Mouse (Mus musculus) ovary, adult 18-20 months (tissue): ENCODE data around the gene Tbck.
A peak's percentile ranks its signal among the peaks of the same experiment; 100 is the strongest.

Experiments used
- DNase-seq: peaks from one replicate; pipeline ENCODE4 v3.0.0; 2022; ENCODE audit warnings: low spot score, mixed read lengths

The Tbck gene

GRCm38 (mm10) chr3:132871318-132871904 lies 187.5 kb downstream of the Tbck start:
- DNase-seq: peak; percentile 3

DNA sequence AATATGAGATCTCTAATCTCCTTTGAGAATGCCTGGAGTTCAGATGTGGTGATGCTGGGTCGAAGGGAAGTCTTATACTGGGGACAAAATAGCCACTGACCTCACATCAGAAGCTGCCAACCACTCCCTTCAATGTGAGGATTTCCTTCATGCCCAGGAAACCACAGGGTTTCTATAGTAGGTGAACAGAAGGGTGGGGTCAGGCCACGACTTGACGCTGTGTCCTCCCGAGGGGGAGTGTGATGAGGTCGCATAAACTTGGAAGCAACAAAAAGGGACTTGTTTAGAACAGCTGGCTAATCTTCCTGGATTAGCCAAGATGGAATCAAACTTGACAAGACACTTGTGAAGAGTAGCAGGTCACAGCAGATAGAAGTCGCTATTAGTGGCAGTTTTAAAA lies 189.3 kb downstream of the Tbck start:
- no peak for DNase-seq

GRCm38 (mm10) chr3:132876011-132876708 lies 192.2 kb downstream of the Tbck start:
- DNase-seq: no peak

DNA sequence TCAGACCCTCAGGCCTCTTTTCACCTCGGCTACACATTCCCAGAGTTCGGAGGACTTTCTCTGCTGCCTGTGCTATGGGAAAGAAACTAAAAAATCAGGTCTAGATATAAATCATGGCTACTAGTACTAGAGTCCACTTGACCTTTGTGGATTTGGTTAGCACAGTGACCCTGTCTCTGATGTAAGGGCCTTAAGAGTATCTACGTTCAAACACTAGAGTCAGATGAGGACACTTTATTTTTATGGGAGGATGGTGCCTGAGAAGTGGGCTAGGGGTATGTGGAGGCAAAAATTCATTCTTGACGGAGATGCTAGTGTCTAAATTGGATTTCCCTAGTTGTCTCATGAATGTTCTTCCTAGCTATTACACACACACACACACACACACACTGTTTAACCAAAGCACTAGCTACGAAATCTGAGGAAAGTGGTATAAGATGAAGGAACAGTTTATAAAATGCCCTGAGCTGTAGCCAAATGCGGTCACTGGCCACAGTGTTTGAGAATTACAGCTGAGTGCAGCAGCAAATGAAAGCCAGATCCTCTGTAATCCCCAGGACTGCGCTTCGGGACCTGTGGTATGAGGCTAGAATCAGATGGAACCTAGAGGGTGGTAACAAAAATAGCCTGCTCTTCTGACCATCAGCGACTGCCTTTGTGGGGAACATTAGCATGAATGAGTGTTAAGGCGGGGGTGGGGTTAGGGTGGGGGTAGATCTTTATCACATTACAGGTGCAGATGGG lies 193.2 kb downstream of the Tbck start:
- DNase-seq: no peak

DNA sequence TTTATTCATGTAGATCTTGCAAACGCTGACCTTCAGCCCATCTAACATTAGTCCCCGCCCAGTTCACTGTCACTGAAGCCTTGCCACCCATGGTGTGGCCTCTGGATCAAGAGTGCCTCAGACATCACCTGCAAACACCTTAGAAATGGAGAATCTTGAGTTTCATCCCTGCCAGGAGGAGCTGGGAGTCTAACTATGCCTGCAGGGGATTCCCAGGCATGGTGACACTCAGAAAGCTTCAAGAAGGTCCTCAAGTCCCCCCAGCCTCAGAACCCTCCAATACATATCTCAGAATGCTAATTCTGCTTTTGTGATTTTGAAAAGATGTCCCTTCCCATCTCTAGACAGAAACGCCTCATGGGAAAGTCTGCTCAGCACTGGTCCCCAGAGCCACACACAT lies 196.4 kb downstream of the Tbck start:
- DNase-seq: no peak

GRCm38 (mm10) chr3:132880826-132881225 lies 196.9 kb downstream of the Tbck start:
- no peak for DNase-seq

DNA sequence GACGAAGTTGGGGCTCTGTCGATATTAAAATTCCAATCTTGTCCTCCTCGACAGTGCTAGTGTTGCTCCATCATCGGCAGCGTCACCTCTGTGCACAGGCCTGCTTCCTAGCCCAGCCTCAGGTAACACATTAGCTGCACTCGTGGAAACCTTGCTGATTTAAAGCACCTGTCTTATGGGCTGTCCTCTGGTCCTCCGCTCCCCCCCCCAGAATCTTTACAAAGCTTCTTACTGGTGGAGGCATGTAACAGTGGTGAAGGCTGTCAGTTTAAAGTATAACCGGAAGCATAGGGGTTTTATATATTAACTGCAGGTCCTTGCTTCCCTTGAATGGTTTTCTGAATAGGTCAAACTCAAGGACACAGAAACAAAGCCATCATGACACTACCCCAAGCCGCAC lies 199.3 kb downstream of the Tbck start:
- DNase-seq: no peak

- DNase-seq: no peak
These were observed 200.5 kb downstream of the Tbck start for GRCm38 (mm10) chr3:132884459-132884858.

DNA sequence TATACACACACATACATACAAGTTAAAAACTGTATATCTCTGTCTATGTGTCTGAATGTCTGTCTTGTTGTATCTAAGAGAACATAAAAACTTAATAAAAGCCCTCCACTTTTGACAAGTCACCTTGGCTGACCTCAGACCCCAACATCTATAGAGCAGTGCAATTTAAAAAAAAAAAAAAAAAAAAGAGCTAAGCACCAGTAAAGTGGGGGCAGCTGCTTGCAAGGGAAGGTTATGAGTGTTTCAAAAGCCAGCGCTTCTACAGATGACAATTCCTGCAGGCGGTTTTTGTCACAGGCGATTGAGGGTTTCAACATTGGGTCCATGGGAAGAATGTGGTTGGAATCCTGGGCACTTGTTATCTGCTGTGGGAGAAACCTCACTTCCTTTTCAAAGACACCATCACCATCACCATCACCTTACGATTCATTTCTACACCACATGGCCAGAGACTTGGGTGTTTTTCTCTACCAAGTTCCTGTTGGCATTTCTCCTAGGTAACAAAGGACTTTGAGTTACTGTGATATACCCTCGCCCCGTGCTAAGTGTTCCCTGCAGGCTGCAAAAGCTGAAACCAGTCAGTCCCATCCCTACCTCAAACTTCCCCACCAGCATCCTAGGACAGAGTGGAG lies 202.6 kb downstream of the Tbck start:
- no peak for DNase-seq

GRCm38 (mm10) chr3:132887074-132887848 lies 203.3 kb downstream of the Tbck start:
- no peak for DNase-seq
